Mouse (Mus musculus): ENCODE measurements around the gene Gm28576.
"Not testable (repeated sequence)": the region's sequence is repeated elsewhere in the genome, so short reads cannot be mapped to it uniquely, and the experiment has no call there.

Gene Gm28576

DNA sequence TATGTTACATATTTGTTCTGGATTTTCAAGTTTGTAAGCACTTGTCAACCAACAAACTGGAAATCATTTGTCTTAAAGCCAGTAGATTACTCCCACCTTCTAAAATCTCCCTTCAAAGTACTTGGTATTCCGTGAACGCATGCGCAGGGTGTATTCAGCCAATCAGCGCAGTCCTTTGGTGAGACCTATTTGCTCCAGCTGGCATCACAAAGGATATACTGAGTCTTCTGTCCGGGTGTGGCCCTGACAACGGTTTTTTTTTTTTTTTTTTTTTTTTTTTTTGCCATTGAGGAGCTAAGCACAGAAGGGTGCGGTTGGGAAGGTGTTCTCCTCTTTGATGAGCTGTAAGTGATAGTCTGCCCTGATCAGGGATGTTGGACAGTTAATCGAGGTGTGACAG, at the start of gene Gm28576:
Gene Gm28576, plus strand, starts transcription at position 301 of the 400 bp plus-strand sequence.
- DNase-seq: not testable (repeated sequence)
